Mouse (Mus musculus): ENCODE results near the gene Elobl.

DNA sequence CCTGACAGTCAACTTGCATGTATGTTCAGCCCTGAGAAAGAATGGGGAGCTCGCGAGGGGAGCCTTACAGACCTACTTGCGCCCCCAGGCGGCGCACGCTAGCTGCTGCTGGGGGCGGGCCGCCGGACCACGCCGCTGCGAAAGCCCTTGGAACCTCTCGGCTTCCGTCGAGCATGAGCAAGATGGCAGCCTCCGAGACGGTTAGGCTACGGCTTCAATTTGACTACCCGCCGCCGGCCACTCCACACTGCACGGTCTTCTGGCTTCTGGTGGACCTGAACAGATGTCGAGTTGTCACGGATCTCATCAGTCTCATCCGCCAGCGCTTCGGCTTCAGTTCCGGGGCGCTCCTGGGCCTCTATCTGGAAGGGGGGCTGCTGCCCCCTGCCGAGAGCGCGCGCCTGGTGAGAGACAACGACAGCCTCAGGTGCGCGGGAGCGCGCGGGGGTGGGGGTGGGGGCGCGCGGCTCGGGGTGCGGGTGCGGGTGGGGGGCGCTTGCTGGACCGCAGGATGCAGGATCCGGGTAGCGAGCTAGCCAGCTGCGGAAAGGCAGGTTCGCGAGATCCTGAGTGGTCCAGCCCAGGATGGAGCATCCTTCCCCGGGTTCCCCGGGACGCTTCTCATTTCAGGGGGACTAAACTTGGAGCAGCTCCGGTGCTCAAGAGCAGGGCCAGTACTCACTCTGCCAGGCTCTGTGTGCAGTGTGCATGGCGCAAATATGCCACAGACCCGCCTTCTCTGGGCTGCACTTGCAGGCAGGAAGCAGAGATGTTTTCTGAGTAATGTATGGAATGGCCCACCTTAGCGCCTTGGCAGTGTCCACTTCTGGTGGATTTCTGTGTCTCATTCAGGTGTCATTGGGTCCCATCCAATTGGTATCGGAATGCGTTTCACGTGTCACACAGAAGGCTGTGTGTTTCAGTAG, 7.3 kb upstream of the Elobl start:
- TF ChIP-seq MYOD1 (IDR thresholded peaks at IDR 0.05; ENCODE audit: control insufficient read depth in 1 of 3, insufficient read length in 2 of 3, low read depth in 2 of 3): no peak
- peak; percentile 70 for TF ChIP-seq POLR2A (IDR thresholded peaks at IDR 0.05; ENCODE audit: insufficient read length, low read depth)
- TF ChIP-seq USF1 (IDR thresholded peaks at IDR 0.05; ENCODE audit: low read depth): no peak
- no peak for TF ChIP-seq E2F4 (IDR thresholded peaks at IDR 0.05; ENCODE audit: insufficient read depth)
- no peak for TF ChIP-seq MAX (IDR thresholded peaks at IDR 0.05; ENCODE audit: low read depth)
